Mouse (Mus musculus) heart, postnatal 10 days (tissue): Measurements from ENCODE around the gene Ear14. TPM values are rescaled to one million over a fixed set of nuclear protein-coding genes. Genes with fewer than 3 reads are reported as not detected.
"Not testable (repeated sequence)": the region's sequence is repeated elsewhere in the genome, so short reads cannot be mapped to it uniquely, and the experiment has no call there.

ENCODE experiments used
- DNase-seq, 2 experiments: peaks; one replicate each; pipeline ENCODE4 v3.0.0; 2021
- intact Hi-C: fragments of 180-260 bp; cut with DNase I; formaldehyde crosslinking; loops from one replicate; pipeline ENCODE4 v1.15.1; 2025
- total RNA-seq, 2 experiments: library from RNA; stranded (reverse); gene quantifications; 2 replicates each; pipeline ENCODE4 v1.2.3; 2021

Gene Ear14
- total RNA-seq = not detected

DNA sequence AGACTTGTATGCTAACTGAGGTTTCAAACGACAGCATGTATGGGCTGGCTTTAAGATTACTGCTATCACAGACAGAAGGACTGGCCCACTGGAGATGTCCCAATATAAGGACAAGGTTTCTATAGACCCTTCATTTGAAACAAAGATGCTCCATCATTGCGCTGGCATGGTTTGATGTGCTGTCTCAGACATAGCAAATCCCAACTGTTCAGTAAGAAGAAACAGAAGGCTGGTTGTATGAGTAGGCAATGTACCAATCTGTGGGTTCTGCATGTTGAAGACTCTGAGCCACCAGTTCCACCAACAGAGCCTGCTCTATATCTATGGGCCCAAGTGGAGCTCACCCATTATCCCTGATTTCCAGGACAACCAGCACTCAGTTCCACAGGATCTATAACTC is at the start of gene Ear14:
TSS of gene Ear14 (plus strand) at position 277 of the 400 bp plus-strand sequence.
- DNase-seq = no peak
- intact Hi-C loops = no loop called here

DNA sequence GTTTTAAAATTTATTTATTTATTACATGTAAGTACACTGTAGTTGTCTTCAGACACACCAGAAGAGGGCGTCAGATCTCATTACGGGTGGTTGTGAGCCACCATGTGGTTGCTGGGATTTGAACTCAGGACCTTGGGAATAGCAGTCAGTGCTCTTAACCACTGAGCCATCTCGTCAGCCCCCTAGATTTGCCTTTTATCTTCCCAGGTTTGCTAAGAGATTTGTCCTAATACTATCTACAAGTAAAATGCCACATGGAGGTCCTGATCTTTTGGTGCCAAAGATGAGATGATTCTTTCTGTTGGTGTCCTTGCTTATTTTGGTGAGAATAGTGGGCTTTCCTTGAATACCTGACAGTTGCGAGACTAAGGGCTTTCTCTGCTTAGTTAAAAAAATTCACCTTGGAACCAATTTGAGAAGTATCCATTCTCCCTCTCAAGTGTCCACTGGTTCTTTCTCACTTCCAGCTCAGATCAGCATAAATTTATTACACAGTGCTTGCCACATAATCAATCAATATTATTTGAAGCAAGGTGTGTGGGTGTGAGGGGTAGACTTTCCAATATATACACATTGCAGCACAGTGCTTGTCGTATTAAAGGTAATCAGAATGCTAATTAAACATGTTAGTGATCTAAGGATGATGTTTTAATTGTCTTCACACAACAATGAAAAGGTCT is 47.0 kb upstream of the Ear14 start:
- no peak for DNase-seq

DNA sequence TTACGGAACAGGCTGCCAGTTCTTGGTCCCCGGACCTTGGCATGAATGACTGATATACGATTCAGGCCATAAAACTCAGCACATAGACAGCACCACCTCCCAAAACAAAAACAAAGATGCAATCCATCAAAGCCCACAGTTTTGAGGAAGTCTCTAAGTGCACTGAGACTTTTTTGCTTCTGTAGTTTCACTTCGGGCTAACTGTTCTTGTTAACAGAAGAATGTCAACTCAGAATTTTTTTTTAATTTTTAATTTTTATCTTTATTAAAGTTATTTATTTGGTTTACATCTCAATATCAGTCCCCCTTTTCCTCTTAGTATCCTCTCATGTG is 46.5 kb upstream of the Ear14 start:
- intact Hi-C loops = no loop called here
- DNase-seq = no peak

More for the DNA sequence above, 47.0 kb upstream of the Ear14 start:
- intact Hi-C loops = no loop called here

DNA sequence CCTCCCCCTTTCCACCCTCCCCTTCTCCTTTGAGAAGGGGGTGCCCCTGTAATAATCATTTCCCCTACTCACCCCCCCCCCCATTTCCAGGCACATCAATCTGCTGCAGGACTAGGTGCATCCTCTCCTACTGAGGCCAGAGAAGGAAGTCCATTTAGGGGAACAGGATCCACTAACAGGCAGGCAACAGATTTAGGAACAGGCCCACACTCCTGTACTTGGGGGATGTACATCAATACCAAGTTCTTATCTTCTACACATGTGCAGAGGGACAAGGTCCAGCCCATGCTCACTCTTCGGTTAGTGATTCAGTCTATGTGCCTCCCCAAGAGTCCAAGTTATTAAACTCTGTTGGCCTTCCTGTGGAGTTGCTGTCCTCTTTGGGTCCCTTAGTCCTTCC is 46.1 kb upstream of the Ear14 start:
- intact Hi-C loops = no loop called here
- no peak for DNase-seq

DNA sequence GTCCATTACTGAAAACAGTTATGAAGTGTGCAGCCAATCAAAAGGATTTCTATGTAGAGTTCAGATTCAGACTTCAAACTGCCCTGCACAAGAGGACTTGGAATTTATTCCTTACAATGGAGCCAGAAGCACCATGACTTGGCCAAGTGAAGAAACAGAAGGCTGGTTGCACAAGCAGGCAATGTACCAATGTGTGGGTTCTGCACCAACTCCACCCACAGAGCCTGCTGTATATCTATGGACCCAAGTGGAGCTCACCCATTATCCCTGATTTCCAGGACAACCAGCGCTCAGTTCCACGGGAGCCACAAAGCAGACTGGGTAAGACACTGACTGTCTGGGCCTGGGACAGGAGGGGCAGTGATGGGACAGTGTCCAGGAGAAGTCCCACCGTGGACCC is 41.2 kb upstream of the Ear14 start, which contains the start of gene Rnase2b:
TSS of gene Rnase2b (plus strand) at position 285 of the 400 bp plus-strand sequence.
- DNase-seq, intact Hi-C loops: not testable (repeated sequence)

DNA sequence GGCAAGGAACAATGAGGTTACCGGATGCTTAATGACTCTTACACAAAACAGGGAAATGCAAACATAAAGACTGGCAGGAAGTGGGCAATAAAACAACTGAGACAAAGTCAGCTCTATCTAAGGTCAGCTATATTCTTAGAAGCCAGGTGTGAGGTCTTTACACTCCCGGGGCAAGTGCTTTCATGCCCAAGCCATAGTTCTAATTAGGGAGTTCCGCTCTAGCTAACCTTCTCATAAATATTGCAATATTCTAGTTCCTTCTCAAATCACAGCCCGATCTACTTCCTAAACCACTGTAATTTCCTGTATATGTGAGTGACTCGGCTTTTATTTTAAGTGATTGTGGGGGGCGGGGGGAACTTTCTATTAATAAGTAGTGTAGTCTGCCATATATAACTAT is 39.9 kb upstream of the Ear14 start:
- intact Hi-C loops, DNase-seq: not testable (repeated sequence)

DNA sequence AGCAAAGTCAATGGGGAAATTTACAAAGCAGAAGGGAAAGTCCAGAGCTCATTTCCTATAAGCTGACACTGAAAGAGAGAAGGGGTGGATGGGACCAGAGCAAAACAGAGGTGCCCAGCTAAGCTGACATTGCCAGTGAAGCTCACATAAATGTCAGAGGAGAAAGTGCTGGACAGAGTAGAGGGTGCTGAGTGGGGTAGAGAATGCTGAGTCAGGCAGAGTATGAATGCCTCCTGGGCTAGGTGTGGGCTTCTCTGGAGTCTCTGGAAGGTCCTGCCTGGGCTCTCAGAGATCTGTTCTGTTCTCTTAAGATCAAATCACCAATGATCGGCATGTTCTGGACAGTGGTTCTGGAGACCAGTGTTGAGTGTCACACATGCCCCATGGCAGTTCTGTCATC is 37.8 kb upstream of the Ear14 start:
- intact Hi-C loops = no loop called here
- DNase-seq = no peak

DNA sequence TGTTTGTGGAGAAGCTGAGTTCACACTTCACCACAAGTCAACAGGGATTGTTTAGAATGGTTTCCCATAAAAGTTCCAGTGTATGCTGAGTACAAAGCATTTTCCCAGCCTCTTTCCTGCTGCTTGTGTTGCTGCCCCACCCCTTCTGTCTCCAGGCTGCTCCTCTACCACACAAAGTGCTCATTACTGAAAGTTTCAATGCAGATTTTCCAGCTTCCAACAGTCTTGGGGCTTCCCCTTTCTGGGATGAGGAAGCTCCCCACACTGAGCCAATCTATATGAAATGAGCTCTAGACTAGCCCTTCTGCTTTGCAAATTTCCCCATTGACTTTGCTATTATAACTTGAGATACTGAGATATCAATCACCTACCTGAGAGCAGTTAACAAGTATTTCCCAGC is 37.1 kb upstream of the Ear14 start:
- DNase-seq = no peak
- intact Hi-C loops = no loop called here

DNA sequence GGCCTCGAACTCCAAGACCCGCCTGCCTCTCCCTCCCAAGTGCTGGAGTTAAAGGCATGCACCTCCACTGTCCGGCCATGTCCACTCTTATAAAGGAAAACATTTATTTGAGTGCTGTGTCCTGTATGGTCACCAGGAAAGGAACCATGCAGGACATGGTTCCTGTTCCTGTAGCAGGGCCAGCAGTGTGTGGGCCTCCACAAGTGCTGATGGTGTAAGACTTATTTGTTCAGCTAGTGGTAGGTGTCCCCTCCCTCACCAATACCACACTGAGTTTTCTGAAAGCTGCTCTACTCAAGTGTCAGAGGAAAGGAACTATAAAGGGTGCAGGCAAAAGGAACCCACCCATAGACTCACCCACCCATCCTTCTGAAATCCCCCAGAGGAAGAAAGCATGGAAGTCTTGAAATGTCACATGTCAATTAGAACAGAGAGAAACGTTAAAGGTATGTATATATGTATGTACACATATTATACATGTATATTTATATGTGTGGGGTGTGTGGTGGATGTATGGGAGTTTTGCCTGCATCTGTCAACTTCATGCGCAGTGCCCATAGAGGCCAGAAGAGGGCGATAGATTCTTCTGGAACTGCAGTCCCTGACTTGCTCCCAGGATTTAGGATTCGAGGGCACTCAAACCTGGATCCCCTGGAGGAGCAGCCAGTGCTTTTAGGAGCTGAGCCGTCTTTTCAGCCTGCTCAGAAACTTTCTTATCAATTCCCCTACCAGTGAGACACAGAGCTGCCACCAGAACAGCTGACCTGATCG is 30.9 kb upstream of the Ear14 start:
- DNase-seq = peak; percentile 38 to 57

DNA sequence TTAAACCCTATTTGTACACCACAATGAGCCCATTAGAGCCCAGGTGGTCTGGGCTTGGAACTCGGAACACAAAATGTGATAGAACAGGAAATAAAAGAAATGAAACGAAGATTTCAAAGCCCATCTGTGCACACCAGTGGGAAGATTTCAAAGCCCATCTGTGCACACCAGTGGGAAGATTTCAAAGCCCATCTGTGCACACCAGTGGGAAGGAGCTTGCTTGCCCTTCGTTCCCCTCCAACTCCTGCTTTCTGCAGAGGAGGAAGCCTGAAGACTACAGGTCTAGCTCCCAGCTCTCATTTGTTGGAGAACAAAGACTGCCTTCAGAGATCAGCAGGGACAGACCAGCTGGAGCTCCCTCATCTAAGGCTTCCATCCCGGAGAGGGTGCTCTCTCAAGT is 30.2 kb upstream of the Ear14 start:
- intact Hi-C loops = loop anchor here (1.0 to 2.0 kb wide), 2 partner anchors 173 to 308 kb away; no protein-coding TSS in a partner anchor
- not testable (repeated sequence) for DNase-seq

More for the DNA sequence above, 30.9 kb upstream of the Ear14 start:
- intact Hi-C loops = loop anchor here (2.0 kb wide), 1 partner anchor 309 kb away; no protein-coding TSS in a partner anchor

DNA sequence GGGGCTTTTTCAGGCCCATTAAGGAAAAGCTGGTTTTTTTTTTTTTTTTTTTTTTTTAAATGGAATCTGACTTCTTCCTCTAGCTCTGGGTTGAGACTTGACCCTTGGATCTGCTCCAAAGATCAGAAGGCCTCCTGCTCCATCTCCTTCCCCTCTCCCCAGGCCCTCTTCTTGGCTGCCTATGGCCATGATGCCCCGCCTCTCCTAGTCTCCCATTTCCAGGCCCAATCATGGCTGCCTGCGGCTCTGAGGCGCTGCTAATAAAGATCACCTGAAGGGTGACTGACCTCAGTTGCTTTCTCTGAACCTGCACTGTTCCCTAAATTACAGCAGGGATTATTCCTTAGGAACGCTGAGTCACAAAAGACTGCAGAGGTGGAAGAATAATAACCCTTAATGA is 29.3 kb upstream of the Ear14 start:
- intact Hi-C loops = loop anchor here (1.0 to 2.0 kb wide), 3 partner anchors 93 to 307 kb away; no protein-coding TSS in a partner anchor
- DNase-seq = no peak

DNA sequence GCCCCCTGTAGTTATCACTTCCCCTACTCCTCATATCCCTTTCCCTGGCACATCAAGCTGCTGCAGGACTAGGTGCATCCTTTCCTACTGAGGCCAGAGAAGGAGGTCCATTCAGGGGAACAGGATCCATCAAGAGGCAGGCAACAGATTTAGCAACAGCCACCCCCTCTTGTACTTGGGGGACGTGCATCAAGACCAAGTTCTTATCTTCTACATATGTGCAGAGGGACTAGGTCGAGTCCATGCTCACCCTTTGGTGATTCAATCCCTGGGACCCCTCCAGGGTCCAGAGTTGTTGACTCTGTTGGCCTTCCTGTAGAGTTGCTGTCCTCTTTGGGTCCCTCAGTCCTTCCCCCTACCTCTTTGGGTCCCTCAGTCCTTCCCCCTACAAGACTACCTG is 22.1 kb upstream of the Ear14 start:
- DNase-seq, intact Hi-C loops: not testable (repeated sequence)

DNA sequence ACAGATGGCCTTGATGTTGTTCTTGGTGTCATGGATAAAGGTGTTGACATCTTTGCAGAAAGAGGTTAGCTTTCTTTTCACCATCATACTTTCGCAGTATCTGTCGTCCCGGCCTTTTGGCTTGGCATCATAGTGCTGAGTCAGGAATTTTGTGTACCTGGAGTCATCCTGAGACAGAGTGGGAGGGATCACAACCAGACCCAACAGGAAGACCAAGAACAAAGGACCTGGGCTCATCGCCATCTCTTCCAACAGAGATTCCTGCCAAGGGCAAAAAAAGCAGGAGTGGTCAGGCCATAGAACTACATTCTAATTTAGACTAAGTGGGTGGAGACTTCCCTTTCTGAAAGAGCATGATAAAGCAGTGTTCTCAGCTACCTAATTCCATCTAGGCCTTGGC is 7.5 kb upstream of the Ear14 start:
- intact Hi-C loops = no loop called here
- peak; percentile 51 to 67 for DNase-seq

DNA sequence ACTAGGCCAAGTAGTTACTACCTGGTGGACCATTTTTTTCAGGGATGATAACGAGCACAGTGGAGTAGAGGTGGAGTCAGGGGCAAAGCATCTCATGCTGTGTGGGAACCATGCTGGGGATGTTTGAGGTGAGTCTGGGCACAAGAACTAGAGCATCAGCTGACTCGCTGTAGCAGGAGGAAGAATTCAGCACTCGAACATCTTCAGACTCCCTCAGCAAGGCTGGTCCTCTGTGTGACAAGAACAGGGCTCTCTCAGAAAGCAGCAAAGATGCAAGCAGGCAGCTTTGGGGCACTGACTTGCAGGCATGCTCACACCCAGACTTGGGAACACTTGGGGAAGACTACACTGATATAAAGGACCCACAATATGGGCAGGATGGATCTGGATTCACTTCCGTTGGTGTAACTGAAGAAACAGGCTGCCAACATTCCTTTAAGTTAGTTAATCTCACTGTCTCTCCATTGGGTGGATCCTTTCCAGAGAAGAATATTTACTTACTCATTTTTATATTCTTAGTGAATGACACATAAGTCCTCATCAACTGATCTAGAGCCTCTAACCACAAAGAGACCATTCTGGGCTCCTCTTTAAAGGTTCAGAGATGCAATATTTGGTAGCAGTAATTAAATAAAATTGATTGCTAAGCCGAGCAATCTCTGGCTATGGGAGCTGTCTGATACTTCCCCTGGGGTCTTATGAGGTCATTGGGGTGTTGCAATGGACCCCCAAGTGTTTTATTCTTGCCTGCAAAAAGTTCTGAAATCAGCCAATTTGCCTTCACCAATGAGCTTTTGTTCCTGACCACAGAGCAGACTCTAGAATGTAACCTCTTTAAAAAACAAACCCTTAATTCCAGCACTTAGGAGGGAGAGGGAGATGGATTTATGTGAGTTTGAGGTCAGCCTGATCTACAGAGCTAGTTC is 3.8 kb upstream of the Ear14 start, which contains the start of gene Ang2:
TSS of gene Ang2 (minus strand) at position 51 of the 926 bp plus-strand sequence.
- intact Hi-C loops = no loop called here
- no peak for DNase-seq

DNA sequence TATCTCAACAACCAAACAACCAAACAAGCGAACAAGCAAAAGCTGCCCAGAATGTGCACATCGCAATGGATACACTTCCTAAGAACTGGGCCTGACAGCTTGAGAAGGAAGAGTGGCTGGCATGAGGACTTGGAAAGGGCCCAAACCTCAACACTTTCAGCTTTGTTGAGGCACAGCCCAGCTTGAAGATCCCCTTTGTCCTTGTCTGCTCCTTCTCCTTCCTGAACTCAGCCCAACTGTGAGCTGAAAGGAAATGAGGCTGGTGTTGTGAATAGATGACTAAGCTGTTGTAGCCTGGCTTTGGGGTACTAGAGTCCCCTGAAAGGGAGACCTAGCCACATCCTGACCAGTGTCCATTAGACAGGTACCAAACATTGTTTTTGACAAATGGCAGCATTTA is 3.1 kb upstream of the Ear14 start:
- no peak for DNase-seq
- intact Hi-C loops = no loop called here

DNA sequence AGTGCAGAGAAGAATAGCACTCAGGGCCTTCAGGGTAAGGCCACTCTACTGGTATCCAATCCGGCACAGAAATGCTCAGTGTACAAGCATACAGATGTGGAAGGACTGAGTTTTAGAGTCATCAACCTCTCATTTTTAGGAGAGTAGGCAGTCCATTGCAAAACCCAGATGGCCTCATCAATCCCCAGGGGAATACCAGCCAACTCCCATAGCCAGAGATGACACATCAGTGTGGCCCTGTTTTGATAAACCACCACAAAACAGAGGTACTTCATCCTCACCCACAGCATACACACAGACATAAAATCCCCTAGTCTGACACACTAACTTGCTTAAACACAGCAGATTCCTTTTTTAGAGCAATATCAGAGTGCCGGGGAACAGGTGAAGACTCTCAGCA is 2.7 kb upstream of the Ear14 start:
- intact Hi-C loops = no loop called here

DNA sequence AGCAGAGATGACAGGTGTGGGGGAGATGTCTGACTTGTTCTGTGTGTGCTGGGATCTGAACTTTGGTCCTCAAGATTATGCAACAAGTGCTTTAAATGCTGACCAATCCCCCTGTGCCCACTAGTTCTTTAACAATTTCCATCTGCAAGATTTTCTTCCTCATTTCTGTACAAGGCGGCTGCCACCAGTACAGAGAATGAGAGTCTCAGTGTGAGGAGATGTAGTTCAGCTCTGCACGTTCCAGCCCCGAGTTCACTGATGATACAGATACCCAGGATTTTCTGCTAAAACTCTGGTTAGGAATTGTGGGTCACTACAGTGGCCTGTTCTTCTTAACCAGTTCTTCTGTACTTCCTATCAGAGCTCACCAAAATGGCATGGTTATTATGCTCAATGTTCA is 16.9 kb downstream of the Ear14 start:
- intact Hi-C loops, DNase-seq: not testable (repeated sequence)

More for the DNA sequence above, 2.7 kb upstream of the Ear14 start:
- DNase-seq = no peak

DNA sequence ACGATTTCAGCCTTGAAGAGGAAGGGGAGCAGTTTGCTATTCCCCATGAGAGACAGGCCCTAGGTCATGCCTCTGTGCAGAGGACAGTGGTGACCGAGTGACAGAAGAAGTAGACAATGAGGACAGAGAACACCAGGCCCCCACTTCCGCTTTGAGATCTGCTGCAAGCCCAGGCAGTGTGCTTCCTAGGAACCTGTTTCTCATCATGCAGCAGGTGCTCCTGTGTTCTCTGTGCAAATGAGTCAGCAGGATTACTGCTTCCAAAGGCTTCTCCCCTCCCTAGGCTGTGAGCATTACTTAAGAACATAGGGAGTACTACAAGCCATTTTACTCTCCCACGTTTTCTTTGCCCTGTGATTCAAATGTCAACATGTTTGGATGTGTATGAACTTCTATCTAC is 26.5 kb downstream of the Ear14 start:
- intact Hi-C loops, DNase-seq: not testable (repeated sequence)

DNA sequence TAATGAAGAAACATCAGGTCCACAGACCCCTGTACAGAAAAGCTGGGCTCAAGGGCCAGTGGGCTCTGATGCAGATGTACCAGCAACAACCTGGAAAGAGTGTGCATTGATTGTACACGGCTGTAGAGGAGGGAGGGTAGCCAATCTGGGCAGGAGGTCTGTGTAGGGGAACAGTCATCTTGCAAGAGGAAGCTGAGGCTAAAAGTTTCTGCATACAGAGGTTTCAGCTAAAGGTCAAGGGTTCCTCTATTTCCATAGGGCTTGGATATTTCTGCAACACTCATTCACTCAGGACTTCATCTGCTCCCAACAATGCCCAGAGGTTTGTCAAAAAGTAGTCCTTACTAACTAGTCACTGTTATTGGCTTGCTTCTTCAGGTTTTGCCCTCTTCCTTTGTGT is 34.3 kb downstream of the Ear14 start:
- DNase-seq, intact Hi-C loops: not testable (repeated sequence)

DNA sequence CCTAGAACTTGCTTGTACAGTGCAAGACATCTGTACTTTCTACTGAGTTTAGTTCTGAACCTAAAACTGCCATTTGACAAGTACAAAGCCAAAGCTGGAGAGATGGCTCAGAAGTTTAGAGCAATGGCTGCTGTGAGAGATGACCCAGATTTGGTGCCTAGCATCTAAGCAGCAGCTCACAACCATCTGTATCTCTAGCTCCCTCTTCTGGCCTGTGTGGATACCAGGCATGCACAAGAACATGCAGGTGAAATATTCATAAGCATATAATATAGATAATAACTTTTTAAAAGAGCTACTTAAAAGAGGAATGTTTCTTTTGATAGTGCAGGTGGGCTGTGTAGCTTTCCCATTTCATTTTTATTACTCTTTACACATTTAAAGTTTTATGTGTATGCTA is 37.7 kb downstream of the Ear14 start:
- peak; percentile 53 to 62 for DNase-seq

DNA sequence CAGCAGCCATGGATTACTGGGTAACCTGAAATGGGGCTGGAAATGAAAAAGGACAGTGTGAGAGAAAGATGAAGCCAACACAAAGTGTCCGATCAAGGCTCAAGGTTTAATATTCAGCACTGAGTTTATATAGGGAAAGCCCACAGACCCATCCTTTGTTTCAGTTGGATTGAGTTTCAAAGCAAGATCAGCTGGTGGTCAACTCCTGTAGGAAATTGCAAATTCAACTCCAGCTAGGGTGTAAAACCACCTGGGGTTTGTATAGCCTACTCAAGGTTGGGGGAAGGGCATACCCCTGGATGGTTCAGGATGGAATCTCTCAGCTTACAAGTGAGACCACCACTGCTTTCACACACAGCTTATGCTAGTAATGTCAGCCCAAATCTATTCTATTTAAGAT is 44.5 kb downstream of the Ear14 start:
- intact Hi-C loops = no loop called here
- no peak for DNase-seq

More for the DNA sequence above, 37.7 kb downstream of the Ear14 start:
- intact Hi-C loops = loop anchor here (1.0 kb wide), 1 partner anchor 65 kb away; no protein-coding TSS in a partner anchor
